Mouse (Mus musculus) limb, embryonic 14.5 days (tissue): ENCODE measurements around the gene Zbtb5. TPM values are rescaled to one million over a fixed set of nuclear protein-coding genes. Genes with fewer than 3 reads are reported as not detected.

Experiments used
- ATAC-seq: fragments of 200-750 bp; cut with Nextera tagmentation; 2 replicates; pipeline ENCODE4 v1.8.0; 2017; ENCODE audit warnings: low read depth, moderate number of reproducible peaks, moderate TSS enrichment; ENCODE audit not compliant: low FRiP score
- DNase-seq: peaks from one replicate; pipeline ENCODE4 v3.0.0-alpha.2; 2015; ENCODE audit warnings: low spot score
- H3K27ac ChIP-seq: fragments of 300-500 bp; sonication (generic); replicated peaks from 2 replicates; pipeline ENCODE4 v1.5.1; 2014; ENCODE audit warnings: low read depth, mild to moderate bottlenecking, low read length, moderate library complexity, mixed read lengths
- H3K27me3 ChIP-seq: fragments of 300-500 bp; sonication (generic); 2 replicates; pipeline ENCODE4 v1.6.1; 2014; ENCODE audit warnings: low read length, mixed read lengths; ENCODE audit not compliant: control insufficient read depth, insufficient read depth
- H3K36me3 ChIP-seq: fragments of 300-500 bp; sonication (generic); 2 replicates; pipeline ENCODE4 v1.6.1; 2014; ENCODE audit warnings: mild to moderate bottlenecking, low read length, moderate library complexity, mixed read lengths; ENCODE audit not compliant: control insufficient read depth, insufficient read depth
- H3K4me1 ChIP-seq: fragments of 300-500 bp; sonication (generic); 2 replicates; pipeline ENCODE4 v1.6.1; 2014; ENCODE audit warnings: antibody characterized with exemption, low read length, mixed read lengths; ENCODE audit not compliant: control insufficient read depth, insufficient read depth
- H3K4me2 ChIP-seq: fragments of 300-500 bp; sonication (generic); replicated peaks from 2 replicates; pipeline ENCODE4 v1.6.1; 2014; ENCODE audit warnings: low read depth, mild to moderate bottlenecking, low read length, moderate library complexity; ENCODE audit not compliant: severe bottlenecking
- H3K4me3 ChIP-seq: fragments of 300-500 bp; sonication (generic); replicated peaks from 2 replicates; pipeline ENCODE4 v1.5.1; 2014; ENCODE audit warnings: low read length
- H3K9ac ChIP-seq: fragments of 300-500 bp; sonication (generic); 2 replicates; pipeline ENCODE4 v1.6.1; 2014; ENCODE audit warnings: mild to moderate bottlenecking, low read depth, low read length, moderate library complexity; ENCODE audit not compliant: severe bottlenecking
- H3K9me3 ChIP-seq: fragments of 300-500 bp; sonication (generic); 2 replicates; pipeline ENCODE4 v1.6.1; 2016; ENCODE audit warnings: low read length; ENCODE audit not compliant: control insufficient read depth
- POLR2A ChIP-seq: fragments of 200-500 bp; IDR thresholded peaks from 2 replicates; pipeline ENCODE4 v1.8.0; 2012; ENCODE audit warnings: inconsistent platforms, mild to moderate bottlenecking, moderate library complexity, borderline replicate concordance; ENCODE audit not compliant: insufficient read depth, insufficient read length; ENCODE audit errors: extremely low read depth
- WGBS: fragments of 180-500 bp; shearing (Covaris S2); extraction: QIAGEN DNeasy Blood & Tissue Kit; methylation state at CpG from one replicate; pipeline ENCODE4 v1.1.7; 2014; 5-methylcytosine and 5-hydroxymethylcytosine counted together
- polyA plus RNA-seq, 2 experiments: library from polyadenylated mRNA; depleted of rRNA in 1 of 2; stranded (reverse) in 1 of 2; unstranded in 1 of 2; fragments of >200 nt; fragmentation: Nextera tagmentation in 1 of 2; extraction: Ambion mirVana in 1 of 2; gene quantifications; 2 replicates each; pipeline versions ENCODE4 v1.2.1 to v1.2.3; 2012 to 2014

Zbtb5 gene
- polyA plus RNA-seq, 2 experiments = 16.0 to 27.4 TPM

- Histone ChIP-seq H3K27me3 (no peaks in the 10 kb centered on the region), H3K27ac (no peak overlapping the region), H3K4me1 (peaks cover 6% of the 10 kb centered on the region), H3K4me2 (peak overlapping the region; percentile 88), H3K9ac (peak overlapping the region; percentile 64), H3K9me3 (no peaks in the 10 kb centered on the region), H3K4me3 (peak overlapping the region; percentile 65), H3K36me3 (peaks cover 5% of the 10 kb centered on the region; the same call in 1 of the 2 replicates)
- TF ChIP-seq POLR2A = no peak
- WGBS = 3% methylated on average over 14 of the region's 14 CpGs
- no peak for DNase-seq
- no peak for ATAC-seq
These were observed 6.8 kb upstream of the Zbtb5 start for GRCm38 (mm10) chr4:45019009-45019408.

DNA sequence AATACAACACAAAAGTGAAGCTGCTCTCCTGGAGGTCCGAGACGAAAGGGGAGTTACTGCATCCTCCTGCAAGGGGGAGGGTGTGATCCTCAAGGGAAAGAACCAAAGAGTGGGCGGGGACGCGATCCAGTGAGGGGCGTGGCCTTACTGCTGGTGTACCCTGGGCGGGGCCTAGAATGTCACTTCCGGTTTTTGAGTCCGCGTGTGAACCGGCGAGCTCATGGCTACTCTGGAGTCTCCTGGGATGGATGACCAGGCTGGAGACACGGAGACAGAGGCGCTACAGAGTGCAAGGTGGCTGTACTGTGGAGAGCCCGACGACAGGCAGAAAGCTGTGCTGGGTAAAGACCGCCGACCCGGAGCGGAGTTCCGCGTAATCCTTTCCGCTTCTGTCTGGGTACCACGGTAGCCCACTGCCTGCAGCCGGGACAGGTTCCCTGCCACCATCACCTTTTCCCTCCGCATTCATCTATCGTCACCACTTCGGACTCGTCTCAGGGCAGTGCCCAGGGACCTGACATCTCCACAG is 6.3 kb upstream of the Zbtb5 start, which contains the start of gene Polr1e:
TSS of gene Polr1e (plus strand) at position 132 of the 529 bp plus-strand sequence.
- no peak for TF ChIP-seq POLR2A
- H3K9ac ChIP-seq = peak within 1 kb of the TSS; percentile 64
- no peaks in the 10 kb centered on the region for H3K9me3 ChIP-seq
- peaks cover under 1% of the 10 kb centered on the region; the same call in 1 of the 2 replicates for H3K36me3 ChIP-seq
- ATAC-seq (peak; percentile 90), DNase-seq (peak; percentile 89)
- peak within 1 kb of the TSS; percentile 65 for H3K4me3 ChIP-seq
- H3K27ac ChIP-seq = no peak within 1 kb of the TSS
- peaks cover 7% of the 10 kb centered on the region for H3K4me1 ChIP-seq
- under 1% methylated on average over 28 of the region's 29 CpGs for WGBS
- peak within 1 kb of the TSS; percentile 88 for H3K4me2 ChIP-seq
- H3K27me3 ChIP-seq = no peaks in the 10 kb centered on the region

- no peak overlapping the region for H3K27ac ChIP-seq
- H3K9ac ChIP-seq = no peak overlapping the region
- H3K4me1 ChIP-seq = peaks cover 11% of the 10 kb centered on the region
- peak; percentile 70 for DNase-seq
- ATAC-seq = no peak
- no peaks in the 10 kb centered on the region for H3K27me3 ChIP-seq
- no peaks in the 10 kb centered on the region for H3K9me3 ChIP-seq
- no peak overlapping the region for H3K4me3 ChIP-seq
- no peak for TF ChIP-seq POLR2A
- H3K4me2 ChIP-seq = no peak overlapping the region
- H3K36me3 ChIP-seq = no peaks in the 10 kb centered on the region
- 15% methylated on average over 3 of the region's 3 CpGs for WGBS
These were observed 3.4 kb upstream of the Zbtb5 start for GRCm38 (mm10) chr4:45015615-45016014.

GRCm38 (mm10) chr4:45013537-45013936 is 1.3 kb upstream of the Zbtb5 start:
- H3K27ac ChIP-seq = no peak overlapping the region
- 3% methylated on average over 2 of the region's 2 CpGs for WGBS
- ATAC-seq = no peak

GRCm38 (mm10) chr4:45013031-45013431 is 819 bp upstream of the Zbtb5 start:
- DNase-seq = no peak

More at GRCm38 (mm10) chr4:45013537-45013936, 1.3 kb upstream of the Zbtb5 start:
- Histone ChIP-seq H3K4me2 (peak overlapping the region; percentile 72), H3K9me3 (no peaks in the 10 kb centered on the region), H3K36me3 (no peaks in the 10 kb centered on the region), H3K9ac (peak overlapping the region; percentile 66; the same call in 1 of the 2 replicates), H3K4me3 (peak overlapping the region; percentile 61), H3K27me3 (no peaks in the 10 kb centered on the region), H3K4me1 (peaks cover 11% of the 10 kb centered on the region)
- DNase-seq = no peak
- no peak for TF ChIP-seq POLR2A

More at GRCm38 (mm10) chr4:45013031-45013431, 819 bp upstream of the Zbtb5 start:
- peaks cover 11% of the 10 kb centered on the region for H3K4me1 ChIP-seq
- no peak for TF ChIP-seq POLR2A
- peak overlapping the region; percentile 72 for H3K4me2 ChIP-seq
- H3K36me3 ChIP-seq = no peaks in the 10 kb centered on the region
- peak overlapping the region; percentile 61 for H3K4me3 ChIP-seq
- ATAC-seq = no peak
- no peaks in the 10 kb centered on the region for H3K9me3 ChIP-seq
- under 1% methylated on average over 13 of the region's 13 CpGs for WGBS
- H3K27ac ChIP-seq = peak overlapping the region; percentile 78
- peak overlapping the region; percentile 66 for H3K9ac ChIP-seq
- no peaks in the 10 kb centered on the region for H3K27me3 ChIP-seq
